Mouse (Mus musculus): ENCODE measurements around the gene Emilin3. TPM values are rescaled to one million over a fixed set of nuclear protein-coding genes. Genes with fewer than 3 reads are reported as not detected.
"Not testable (repeated sequence)": the region's sequence is repeated elsewhere in the genome, so short reads cannot be mapped to it uniquely, and the experiment has no call there.

Emilin3 gene
- 0.20 and 0.32 TPM in 2 replicates for polyA plus RNA-seq (2015; fragmentation: Nextera tagmentation; extraction: Ambion mirVana)

GRCm38 (mm10) chr2:160912231-160912671 is at the start of gene Emilin3:
Gene Emilin3, minus strand, starts transcription at chr2:160912328.
- Histone ChIP-seq H3K27ac (ENCODE audit: low read length) (no peak within 1 kb of the TSS), H3K27me3 (ENCODE audit: control insufficient read depth, insufficient read depth, low read depth, low read length) (peaks cover 40% of the 10 kb centered on the region), H3K36me3 (ENCODE audit: control insufficient read depth, insufficient read depth) (no peaks in the 10 kb centered on the region), H3K9me3 (replicated peaks; ENCODE audit: control insufficient read depth, low read length) (no peaks in the 10 kb centered on the region), H3K9ac (ENCODE audit: low read depth, low read length) (no peak within 1 kb of the TSS), H3K4me1 (ENCODE audit: control insufficient read depth, low read depth, low read length) (no peaks in the 10 kb centered on the region), H3K4me3 (ENCODE audit: low read depth, low read length) (peak within 1 kb of the TSS; percentile 29), H3K4me2 (ENCODE audit: low read depth, low read length) (peak within 1 kb of the TSS; percentile 50)
- WGBS (ENCODE audit: insufficient replicate concordance), result 2% methylated on average over 46 of the region's 46 CpGs
- ATAC-seq (ENCODE audit: low read depth), result no peak

GRCm38 (mm10) chr2:160960956-160961646 is 49.0 kb upstream of the Emilin3 start:
- H3K27me3 ChIP-seq (ENCODE audit: control insufficient read depth, insufficient read depth, low read depth, low read length), result no peaks in the 10 kb centered on the region
- H3K9me3 ChIP-seq (replicated peaks; ENCODE audit: control insufficient read depth, low read length), result no peaks in the 10 kb centered on the region
- 49% methylated on average over 6 of the region's 6 CpGs for WGBS (ENCODE audit: insufficient replicate concordance)
- no peak for ATAC-seq (ENCODE audit: low read depth)
- no peaks in the 10 kb centered on the region for H3K4me1 ChIP-seq (ENCODE audit: control insufficient read depth, low read depth, low read length)
- no peak overlapping the region for H3K27ac ChIP-seq (ENCODE audit: low read length)
- no peak overlapping the region for H3K9ac ChIP-seq (ENCODE audit: low read depth, low read length)
- peaks cover 2% of the 10 kb centered on the region for H3K36me3 ChIP-seq (ENCODE audit: control insufficient read depth, insufficient read depth)
- no peak overlapping the region for H3K4me2 ChIP-seq (ENCODE audit: low read depth, low read length)
- H3K4me3 ChIP-seq (ENCODE audit: low read depth, low read length), result no peak overlapping the region

GRCm38 (mm10) chr2:160959901-160960300 is 47.8 kb upstream of the Emilin3 start:
- H3K4me3 ChIP-seq (ENCODE audit: low read depth, low read length), result no peak overlapping the region
- H3K36me3 ChIP-seq (ENCODE audit: control insufficient read depth, insufficient read depth), result peaks cover 7% of the 10 kb centered on the region
- no peak overlapping the region for H3K9ac ChIP-seq (ENCODE audit: low read depth, low read length)
- no peak overlapping the region for H3K27ac ChIP-seq (ENCODE audit: low read length)
- no peaks in the 10 kb centered on the region for H3K9me3 ChIP-seq (replicated peaks; ENCODE audit: control insufficient read depth, low read length)
- no peak overlapping the region for H3K4me2 ChIP-seq (ENCODE audit: low read depth, low read length)
- no peaks in the 10 kb centered on the region for H3K4me1 ChIP-seq (ENCODE audit: control insufficient read depth, low read depth, low read length)
- H3K27me3 ChIP-seq (ENCODE audit: control insufficient read depth, insufficient read depth, low read depth, low read length), result no peaks in the 10 kb centered on the region
- 75% methylated on average over 5 of the region's 5 CpGs for WGBS (ENCODE audit: insufficient replicate concordance)
- ATAC-seq (ENCODE audit: low read depth), result no peak

GRCm38 (mm10) chr2:160958737-160959136 is 46.6 kb upstream of the Emilin3 start:
- no peaks in the 10 kb centered on the region for H3K27me3 ChIP-seq (ENCODE audit: control insufficient read depth, insufficient read depth, low read depth, low read length)
- 72% methylated on average over 5 of the region's 5 CpGs for WGBS (ENCODE audit: insufficient replicate concordance)
- no peaks in the 10 kb centered on the region for H3K9me3 ChIP-seq (replicated peaks; ENCODE audit: control insufficient read depth, low read length)
- no peak overlapping the region for H3K4me2 ChIP-seq (ENCODE audit: low read depth, low read length)
- no peak overlapping the region for H3K9ac ChIP-seq (ENCODE audit: low read depth, low read length)
- H3K36me3 ChIP-seq (ENCODE audit: control insufficient read depth, insufficient read depth), result peaks cover 7% of the 10 kb centered on the region
- ATAC-seq (ENCODE audit: low read depth), result no peak
- no peaks in the 10 kb centered on the region for H3K4me1 ChIP-seq (ENCODE audit: control insufficient read depth, low read depth, low read length)
- no peak overlapping the region for H3K4me3 ChIP-seq (ENCODE audit: low read depth, low read length)
- no peak overlapping the region for H3K27ac ChIP-seq (ENCODE audit: low read length)

- not testable (repeated sequence) for H3K4me2 ChIP-seq (ENCODE audit: low read depth, low read length); ATAC-seq (ENCODE audit: low read depth); H3K4me3 ChIP-seq (ENCODE audit: low read depth, low read length); H3K36me3 ChIP-seq (ENCODE audit: control insufficient read depth, insufficient read depth); H3K9me3 ChIP-seq (replicated peaks; ENCODE audit: control insufficient read depth, low read length); H3K4me1 ChIP-seq (ENCODE audit: control insufficient read depth, low read depth, low read length); H3K9ac ChIP-seq (ENCODE audit: low read depth, low read length); H3K27ac ChIP-seq (ENCODE audit: low read length); H3K27me3 ChIP-seq (ENCODE audit: control insufficient read depth, insufficient read depth, low read depth, low read length)
Measured at GRCm38 (mm10) chr2:160957801-160958200, 45.7 kb upstream of the Emilin3 start.

GRCm38 (mm10) chr2:160957307-160957706 is 45.2 kb upstream of the Emilin3 start:
- not testable (repeated sequence) for H3K4me1 ChIP-seq (ENCODE audit: control insufficient read depth, low read depth, low read length); H3K27ac ChIP-seq (ENCODE audit: low read length); ATAC-seq (ENCODE audit: low read depth); H3K36me3 ChIP-seq (ENCODE audit: control insufficient read depth, insufficient read depth); H3K9ac ChIP-seq (ENCODE audit: low read depth, low read length); H3K4me3 ChIP-seq (ENCODE audit: low read depth, low read length); H3K27me3 ChIP-seq (ENCODE audit: control insufficient read depth, insufficient read depth, low read depth, low read length); H3K4me2 ChIP-seq (ENCODE audit: low read depth, low read length); H3K9me3 ChIP-seq (replicated peaks; ENCODE audit: control insufficient read depth, low read length)

- Histone ChIP-seq H3K27ac (ENCODE audit: low read length) (no peak overlapping the region), H3K4me1 (ENCODE audit: control insufficient read depth, low read depth, low read length) (no peaks in the 10 kb centered on the region), H3K9ac (ENCODE audit: low read depth, low read length) (no peak overlapping the region), H3K4me3 (ENCODE audit: low read depth, low read length) (no peak overlapping the region), H3K4me2 (ENCODE audit: low read depth, low read length) (no peak overlapping the region), H3K36me3 (ENCODE audit: control insufficient read depth, insufficient read depth) (peaks cover 7% of the 10 kb centered on the region), H3K9me3 (replicated peaks; ENCODE audit: control insufficient read depth, low read length) (no peaks in the 10 kb centered on the region), H3K27me3 (ENCODE audit: control insufficient read depth, insufficient read depth, low read depth, low read length) (no peaks in the 10 kb centered on the region)
- WGBS (ENCODE audit: insufficient replicate concordance), result 71% methylated on average over 7 of the region's 7 CpGs
- no peak for ATAC-seq (ENCODE audit: low read depth)
Measured at GRCm38 (mm10) chr2:160955331-160955730, 43.2 kb upstream of the Emilin3 start.

- no peak for ATAC-seq (ENCODE audit: low read depth)
- H3K9me3 ChIP-seq (replicated peaks; ENCODE audit: control insufficient read depth, low read length), result no peaks in the 10 kb centered on the region
- no peak overlapping the region for H3K27ac ChIP-seq (ENCODE audit: low read length)
- H3K4me2 ChIP-seq (ENCODE audit: low read depth, low read length), result no peak overlapping the region
- 78% methylated on average over 3 of the region's 3 CpGs for WGBS (ENCODE audit: insufficient replicate concordance)
- no peak overlapping the region for H3K4me3 ChIP-seq (ENCODE audit: low read depth, low read length)
- no peak overlapping the region for H3K9ac ChIP-seq (ENCODE audit: low read depth, low read length)
- no peaks in the 10 kb centered on the region for H3K27me3 ChIP-seq (ENCODE audit: control insufficient read depth, insufficient read depth, low read depth, low read length)
- no peaks in the 10 kb centered on the region for H3K4me1 ChIP-seq (ENCODE audit: control insufficient read depth, low read depth, low read length)
- peaks cover 10% of the 10 kb centered on the region for H3K36me3 ChIP-seq (ENCODE audit: control insufficient read depth, insufficient read depth)
Measured at GRCm38 (mm10) chr2:160954541-160954940, 42.4 kb upstream of the Emilin3 start.

- Histone ChIP-seq H3K4me3 (ENCODE audit: low read depth, low read length) (no peak overlapping the region), H3K27ac (ENCODE audit: low read length) (no peak overlapping the region), H3K9ac (ENCODE audit: low read depth, low read length) (no peak overlapping the region), H3K36me3 (ENCODE audit: control insufficient read depth, insufficient read depth) (peaks cover 10% of the 10 kb centered on the region), H3K4me1 (ENCODE audit: control insufficient read depth, low read depth, low read length) (no peaks in the 10 kb centered on the region), H3K27me3 (ENCODE audit: control insufficient read depth, insufficient read depth, low read depth, low read length) (no peaks in the 10 kb centered on the region), H3K9me3 (replicated peaks; ENCODE audit: control insufficient read depth, low read length) (no peaks in the 10 kb centered on the region), H3K4me2 (ENCODE audit: low read depth, low read length) (no peak overlapping the region)
- ATAC-seq (ENCODE audit: low read depth), result no peak
- 65% methylated on average over 7 of the region's 7 CpGs for WGBS (ENCODE audit: insufficient replicate concordance)
Measured at GRCm38 (mm10) chr2:160953131-160953873, 41.2 kb upstream of the Emilin3 start.

All from liver, embryonic 16.5 days (tissue).